Mouse (Mus musculus): Measurements from ENCODE around the gene Snai1. TPM values are rescaled to one million over a fixed set of nuclear protein-coding genes. Genes with fewer than 3 reads are reported as not detected.
A peak's percentile ranks its signal among the peaks of the same experiment; 100 is the strongest.

Snai1 gene
- polyA plus RNA-seq, 1 experiment from 2014 or later = 1.8 TPM

DNA sequence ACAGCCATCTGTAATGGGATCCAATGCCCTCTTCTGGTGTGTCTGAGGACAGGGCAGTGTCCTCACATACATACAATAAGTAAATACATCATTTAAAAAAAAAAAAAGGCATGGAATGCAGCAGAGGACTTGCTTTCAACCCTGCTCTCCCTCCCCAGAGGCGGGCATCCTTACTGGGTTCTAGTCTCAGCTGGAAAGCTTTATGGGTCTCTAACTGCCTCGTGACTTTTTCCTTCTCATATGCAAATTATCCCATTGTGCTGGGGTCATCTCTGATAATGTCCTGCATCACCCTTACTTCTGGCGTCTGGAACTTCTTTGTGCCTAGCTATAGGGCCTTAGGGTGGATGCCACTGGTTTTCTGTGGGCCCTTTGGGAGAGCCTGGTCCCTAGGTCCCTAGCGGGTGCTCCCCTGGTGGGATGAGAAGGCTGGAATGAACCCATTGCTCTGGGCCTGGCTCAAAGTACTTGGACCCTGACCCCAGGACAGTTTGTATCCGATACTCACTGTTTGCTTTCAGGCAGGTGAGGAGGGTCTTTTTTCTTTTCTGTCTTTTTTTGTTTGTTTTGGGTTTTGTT lies 8.0 kb upstream of the Snai1 start:
- WGBS (ENCODE audit: insufficient replicate concordance) = 44% methylated on average over 5 of the region's 5 CpGs

DNA sequence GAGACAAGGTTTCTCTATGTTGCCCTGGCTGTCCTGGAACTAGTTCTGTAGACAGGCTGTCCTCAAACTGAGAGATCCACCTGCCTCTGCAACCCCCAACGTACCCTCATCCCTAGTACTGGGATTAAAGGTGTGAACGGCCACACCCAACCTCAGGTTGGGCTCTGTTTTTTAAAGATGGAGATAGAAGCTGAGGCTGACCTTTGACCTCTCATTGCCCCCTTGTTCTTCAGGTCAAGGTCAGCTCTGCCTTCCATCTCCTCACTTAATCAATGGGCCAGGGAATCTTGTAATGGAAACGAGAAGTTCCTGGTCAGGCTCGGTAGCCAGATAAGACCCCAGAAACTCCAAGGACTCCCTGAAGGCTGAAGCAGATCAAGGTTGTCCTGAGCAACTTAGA lies 7.5 kb upstream of the Snai1 start:
- no peak for ATAC-seq (ENCODE audit: low read depth)
- DNase-seq = no peak
- Histone ChIP-seq H3K27ac (no peak overlapping the region), H3K9me3 (replicated peaks) (no peaks in the 10 kb centered on the region), H3K27me3 (peaks cover 21% of the 10 kb centered on the region), H3K4me1 (replicated peaks) (peaks cover 8% of the 10 kb centered on the region; the same call in 1 of the 2 replicates), H3K36me3 (no peaks in the 10 kb centered on the region), H3K9ac (no peak overlapping the region), H3K4me2 (no peak overlapping the region), H3K4me3 (replicated peaks) (no peak overlapping the region)
- WGBS (ENCODE audit: insufficient replicate concordance) = 59% methylated on average over 4 of the region's 4 CpGs

More for the DNA sequence above, 8.0 kb upstream of the Snai1 start:
- DNase-seq (no peak), ATAC-seq (ENCODE audit: low read depth) (no peak)
- Histone ChIP-seq H3K4me3 (replicated peaks) (no peak overlapping the region), H3K9me3 (replicated peaks) (no peaks in the 10 kb centered on the region), H3K27me3 (peaks cover 19% of the 10 kb centered on the region), H3K36me3 (no peaks in the 10 kb centered on the region), H3K27ac (no peak overlapping the region), H3K4me1 (replicated peaks) (peaks cover 8% of the 10 kb centered on the region; the same call in 1 of the 2 replicates), H3K9ac (no peak overlapping the region), H3K4me2 (no peak overlapping the region)

DNA sequence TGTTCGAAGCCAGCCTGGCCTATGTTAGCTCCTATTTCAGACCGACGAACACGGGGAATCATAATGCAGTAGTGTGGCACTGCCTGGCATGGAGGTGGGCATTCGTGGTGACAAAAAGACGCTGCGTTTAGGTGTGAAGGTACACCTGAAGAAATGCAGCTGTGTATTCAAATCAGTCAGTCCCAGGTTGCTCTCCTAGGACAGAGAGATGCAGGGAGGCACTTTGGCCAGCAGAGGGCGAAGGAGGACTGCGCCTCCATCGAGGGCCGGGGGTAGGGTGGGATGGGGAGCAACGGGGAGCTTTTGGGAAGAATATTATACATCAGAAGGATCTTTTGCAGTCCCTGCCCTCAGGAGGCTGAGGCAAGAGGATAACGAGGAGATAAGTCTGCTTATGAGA lies 5.9 kb upstream of the Snai1 start:
- no peak for DNase-seq
- 16% methylated on average over 13 of the region's 13 CpGs for WGBS (ENCODE audit: insufficient replicate concordance)

GRCm38 (mm10) chr2:167533880-167534279 lies 4.1 kb upstream of the Snai1 start:
- Histone ChIP-seq H3K9ac (no peak overlapping the region), H3K9me3 (replicated peaks) (no peaks in the 10 kb centered on the region), H3K4me1 (replicated peaks) (peaks cover 31% of the 10 kb centered on the region), H3K27me3 (peaks cover 52% of the 10 kb centered on the region), H3K4me3 (replicated peaks) (no peak overlapping the region), H3K27ac (no peak overlapping the region), H3K4me2 (no peak overlapping the region), H3K36me3 (no peaks in the 10 kb centered on the region)
- ATAC-seq (ENCODE audit: low read depth) (no peak), DNase-seq (no peak)

More for the DNA sequence above, 5.9 kb upstream of the Snai1 start:
- no peak overlapping the region for H3K9ac ChIP-seq
- peaks cover 35% of the 10 kb centered on the region for H3K27me3 ChIP-seq
- ATAC-seq (ENCODE audit: low read depth) = no peak
- H3K4me3 ChIP-seq (replicated peaks) = no peak overlapping the region
- no peak overlapping the region for H3K4me2 ChIP-seq
- H3K9me3 ChIP-seq (replicated peaks) = no peaks in the 10 kb centered on the region
- H3K4me1 ChIP-seq (replicated peaks) = peaks cover 22% of the 10 kb centered on the region
- no peak overlapping the region for H3K27ac ChIP-seq
- H3K36me3 ChIP-seq = no peaks in the 10 kb centered on the region

GRCm38 (mm10) chr2:167536320-167536945 lies 1.6 kb upstream of the Snai1 start:
- H3K4me1 ChIP-seq (replicated peaks) = peaks cover 43% of the 10 kb centered on the region
- 29% methylated on average over 10 of the region's 10 CpGs for WGBS (ENCODE audit: insufficient replicate concordance)
- H3K9me3 ChIP-seq (replicated peaks) = no peaks in the 10 kb centered on the region
- H3K27ac ChIP-seq = no peak overlapping the region
- DNase-seq (no peak), ATAC-seq (ENCODE audit: low read depth) (no peak)
- no peaks in the 10 kb centered on the region for H3K36me3 ChIP-seq
- no peak overlapping the region for H3K4me2 ChIP-seq
- H3K9ac ChIP-seq = no peak overlapping the region
- H3K27me3 ChIP-seq = peaks cover 76% of the 10 kb centered on the region
- H3K4me3 ChIP-seq (replicated peaks) = no peak overlapping the region

DNA sequence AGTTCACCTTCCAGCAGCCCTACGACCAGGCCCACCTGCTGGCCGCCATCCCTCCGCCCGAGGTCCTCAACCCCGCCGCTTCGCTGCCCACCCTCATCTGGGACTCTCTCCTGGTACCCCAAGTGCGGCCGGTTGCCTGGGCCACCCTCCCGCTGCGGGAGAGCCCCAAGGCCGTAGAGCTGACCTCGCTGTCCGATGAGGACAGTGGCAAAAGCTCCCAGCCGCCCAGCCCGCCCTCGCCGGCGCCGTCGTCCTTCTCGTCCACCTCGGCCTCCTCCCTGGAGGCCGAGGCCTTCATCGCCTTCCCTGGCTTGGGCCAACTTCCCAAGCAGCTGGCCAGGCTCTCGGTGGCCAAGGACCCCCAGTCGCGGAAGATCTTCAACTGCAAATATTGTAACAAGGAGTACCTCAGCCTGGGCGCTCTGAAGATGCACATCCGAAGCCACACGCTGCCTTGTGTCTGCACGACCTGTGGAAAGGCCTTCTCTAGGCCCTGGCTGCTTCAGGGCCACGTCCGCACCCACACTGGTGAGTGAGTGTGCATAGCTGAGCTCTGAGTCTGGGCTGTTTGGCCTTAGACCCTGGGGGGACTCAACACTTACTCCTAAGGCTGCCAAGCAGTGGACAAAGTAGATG lies 794 bp downstream of the Snai1 start:
- H3K4me3 ChIP-seq (replicated peaks) = peak overlapping the region; percentile 54
- no peak for ATAC-seq (ENCODE audit: low read depth)
- peak overlapping the region; percentile 69 for H3K4me2 ChIP-seq
- peaks cover 56% of the 10 kb centered on the region for H3K4me1 ChIP-seq (replicated peaks)
- H3K9me3 ChIP-seq (replicated peaks) = no peaks in the 10 kb centered on the region
- H3K36me3 ChIP-seq = no peaks in the 10 kb centered on the region; the same call in 1 of the 2 replicates
- 40% methylated on average over 34 of the region's 34 CpGs for WGBS (ENCODE audit: insufficient replicate concordance)
- H3K9ac ChIP-seq = peak overlapping the region; percentile 62
- peaks cover 68% of the 10 kb centered on the region for H3K27me3 ChIP-seq
- no peak for DNase-seq
- no peak overlapping the region for H3K27ac ChIP-seq

GRCm38 (mm10) chr2:167539536-167540476 lies 1.8 kb downstream of the Snai1 start:
- Histone ChIP-seq H3K27ac (no peak overlapping the region), H3K4me2 (peak overlapping the region; percentile 69), H3K36me3 (no peaks in the 10 kb centered on the region; the same call in 1 of the 2 replicates), H3K4me1 (replicated peaks) (peaks cover 56% of the 10 kb centered on the region), H3K4me3 (replicated peaks) (peak overlapping the region; percentile 54), H3K27me3 (peaks cover 65% of the 10 kb centered on the region), H3K9ac (peak overlapping the region; percentile 62; the same call in 1 of the 2 replicates), H3K9me3 (replicated peaks) (no peaks in the 10 kb centered on the region)
- WGBS (ENCODE audit: insufficient replicate concordance) = 44% methylated on average over 14 of the region's 14 CpGs
- ATAC-seq (ENCODE audit: low read depth) (no peak), DNase-seq (no peak)

DNA sequence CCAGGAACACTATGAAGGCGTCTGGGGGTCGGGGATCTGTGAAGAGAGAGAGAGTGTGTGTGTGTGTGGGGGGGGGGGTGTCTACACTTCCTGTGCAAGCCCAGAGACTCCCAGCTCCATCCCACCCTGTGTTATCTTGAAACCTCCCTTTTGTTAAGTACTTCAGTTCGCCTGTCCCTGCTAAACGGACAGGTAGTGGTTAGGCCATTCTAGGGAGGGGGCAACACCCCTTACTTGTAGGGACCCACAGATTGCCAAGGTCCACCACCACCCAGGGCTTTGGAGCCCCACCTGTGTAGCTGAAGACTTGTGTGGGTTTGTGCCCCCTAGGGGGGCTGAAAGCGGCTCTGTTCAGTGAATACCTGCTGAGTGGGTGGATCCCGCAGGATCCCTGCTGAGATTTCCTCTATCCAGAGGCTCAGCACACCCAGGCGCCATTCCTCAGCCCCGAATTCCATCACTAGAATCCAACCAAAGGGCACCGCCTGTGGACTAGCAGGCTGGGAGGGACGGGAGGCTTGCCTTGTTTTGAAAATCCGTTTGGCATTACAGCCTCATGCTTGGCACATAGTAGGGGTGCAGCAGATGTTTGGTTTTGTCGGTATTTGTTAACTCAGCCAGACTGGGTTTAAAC lies 2.6 kb downstream of the Snai1 start:
- whole genome bisulfite sequencing (ENCODE audit: insufficient replicate concordance) = 42% methylated on average over 12 of the region's 12 CpGs
- peaks cover 56% of the 10 kb centered on the region for H3K4me1 ChIP-seq (replicated peaks)
- no peaks in the 10 kb centered on the region for H3K9me3 ChIP-seq (replicated peaks)
- H3K36me3 ChIP-seq = no peaks in the 10 kb centered on the region; the same call in 1 of the 2 replicates
- H3K4me3 ChIP-seq (replicated peaks) = peak overlapping the region; percentile 54
- H3K27ac ChIP-seq = no peak overlapping the region
- DNase-seq = no peak
- ATAC-seq (ENCODE audit: low read depth) = no peak
- H3K9ac ChIP-seq = no peak overlapping the region; the same call in 1 of the 2 replicates
- peak overlapping the region; percentile 69 for H3K4me2 ChIP-seq
- H3K27me3 ChIP-seq = peaks cover 61% of the 10 kb centered on the region

- peaks cover 50% of the 10 kb centered on the region for H3K4me1 ChIP-seq (replicated peaks)
- H3K4me3 ChIP-seq (replicated peaks) = no peak overlapping the region
- peak overlapping the region; percentile 9; the same call in 1 of the 2 replicates for H3K9ac ChIP-seq
- H3K9me3 ChIP-seq (replicated peaks) = no peaks in the 10 kb centered on the region
- peak overlapping the region; percentile 69 for H3K4me2 ChIP-seq
- H3K36me3 ChIP-seq = no peaks in the 10 kb centered on the region; the same call in 1 of the 2 replicates
- WGBS (ENCODE audit: insufficient replicate concordance) = 40% methylated on average over 6 of the region's 6 CpGs
- ATAC-seq (ENCODE audit: low read depth) = no peak
- H3K27me3 ChIP-seq = peaks cover 55% of the 10 kb centered on the region
- no peak for DNase-seq
- H3K27ac ChIP-seq = no peak overlapping the region
These were observed 3.3 kb downstream of the Snai1 start for GRCm38 (mm10) chr2:167541324-167541723.

DNA sequence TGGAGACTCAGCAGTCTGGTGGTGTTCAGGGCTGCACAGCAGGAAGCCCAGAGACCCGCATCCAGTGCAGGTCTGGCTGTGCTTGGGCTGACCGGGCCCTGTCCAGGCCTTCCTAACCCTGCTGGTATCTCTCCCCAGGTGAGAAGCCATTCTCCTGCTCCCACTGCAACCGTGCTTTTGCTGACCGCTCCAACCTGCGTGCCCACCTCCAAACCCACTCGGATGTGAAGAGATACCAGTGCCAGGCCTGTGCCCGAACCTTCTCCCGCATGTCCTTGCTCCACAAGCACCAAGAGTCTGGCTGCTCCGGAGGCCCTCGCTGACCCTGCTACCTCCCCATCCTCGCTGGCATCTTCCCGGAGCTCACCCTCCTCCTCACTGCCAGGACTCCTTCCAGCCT lies 3.8 kb downstream of the Snai1 start:
- WGBS (ENCODE audit: insufficient replicate concordance) = 76% methylated on average over 12 of the region's 12 CpGs
- peaks cover 46% of the 10 kb centered on the region for H3K4me1 ChIP-seq (replicated peaks)
- no peak overlapping the region for H3K4me3 ChIP-seq (replicated peaks)

More for the DNA sequence above, 3.8 kb downstream of the Snai1 start:
- DNase-seq (no peak), ATAC-seq (ENCODE audit: low read depth) (no peak)
- Histone ChIP-seq H3K27me3 (peaks cover 50% of the 10 kb centered on the region), H3K9me3 (replicated peaks) (no peaks in the 10 kb centered on the region), H3K4me2 (peak overlapping the region; percentile 69; the same call in 1 of the 2 replicates), H3K36me3 (no peaks in the 10 kb centered on the region; the same call in 1 of the 2 replicates), H3K9ac (no peak overlapping the region), H3K27ac (no peak overlapping the region)

Data from liver, embryonic 13.5 days (tissue).